Mouse (Mus musculus): ENCODE results near the gene Gm13278. TPM values are rescaled to one million over a fixed set of nuclear protein-coding genes. Genes with fewer than 3 reads are reported as not detected.
"Not testable (repeated sequence)": the region's sequence is repeated elsewhere in the genome, so short reads cannot be mapped to it uniquely, and the experiment has no call there.

Gene Gm13278
- polyA plus RNA-seq, 1 experiment = not detected

DNA sequence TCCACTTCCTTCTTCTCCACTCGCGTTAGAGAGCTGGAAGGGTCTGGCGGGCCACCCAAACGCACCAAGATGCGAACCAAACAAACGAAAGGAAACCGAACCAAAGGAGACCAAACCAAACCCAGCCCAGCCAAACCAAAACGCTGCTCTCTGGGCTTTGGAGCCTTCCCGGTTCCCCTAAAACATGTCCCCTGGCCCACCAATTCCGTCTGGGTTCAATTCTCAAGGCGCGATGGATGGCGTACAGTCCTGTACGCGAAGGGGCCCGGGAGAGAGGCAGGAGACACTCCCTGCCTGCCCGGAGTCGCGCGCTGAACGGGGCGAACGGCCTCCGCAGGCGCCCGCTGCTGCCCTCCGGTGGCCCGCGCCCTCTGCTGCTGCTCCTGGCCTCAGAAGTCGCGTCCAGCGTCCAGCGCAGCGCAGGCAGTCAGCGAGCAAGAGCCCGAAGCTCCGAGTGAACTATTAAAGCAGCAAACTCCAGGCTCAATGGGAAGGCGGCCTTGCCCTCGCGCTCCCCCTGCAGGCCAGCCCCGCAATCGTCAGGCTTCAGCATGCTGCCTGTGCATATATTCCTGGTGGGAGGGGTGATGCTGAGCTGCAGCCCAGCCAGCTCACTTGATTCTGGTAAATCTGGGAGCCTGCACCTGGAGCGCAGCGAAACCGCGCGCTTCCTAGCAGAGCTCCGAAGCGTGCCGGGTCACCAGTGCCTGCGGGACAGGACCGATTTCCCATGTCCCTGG, 2.8 kb downstream of the Gm13278 start, which contains the start of gene Gm13275:
Gene Gm13275 (plus strand): TSS at position 552 of the 740 bp plus-strand sequence.
- H3K79me2 ChIP-seq (ENCODE audit: control insufficient read depth, insufficient read depth); H3K79me3 ChIP-seq (ENCODE audit: low read depth); H3K4me3 ChIP-seq (ENCODE audit: insufficient read depth, poor library complexity, severe bottlenecking); H3ac ChIP-seq (ENCODE audit: control insufficient read depth, insufficient read length, low read depth); H3K36me3 ChIP-seq (ENCODE audit: control insufficient read depth, insufficient read depth); H3K27me3 ChIP-seq (ENCODE audit: control insufficient read depth, insufficient read depth, insufficient read length): not testable (repeated sequence)

DNA sequence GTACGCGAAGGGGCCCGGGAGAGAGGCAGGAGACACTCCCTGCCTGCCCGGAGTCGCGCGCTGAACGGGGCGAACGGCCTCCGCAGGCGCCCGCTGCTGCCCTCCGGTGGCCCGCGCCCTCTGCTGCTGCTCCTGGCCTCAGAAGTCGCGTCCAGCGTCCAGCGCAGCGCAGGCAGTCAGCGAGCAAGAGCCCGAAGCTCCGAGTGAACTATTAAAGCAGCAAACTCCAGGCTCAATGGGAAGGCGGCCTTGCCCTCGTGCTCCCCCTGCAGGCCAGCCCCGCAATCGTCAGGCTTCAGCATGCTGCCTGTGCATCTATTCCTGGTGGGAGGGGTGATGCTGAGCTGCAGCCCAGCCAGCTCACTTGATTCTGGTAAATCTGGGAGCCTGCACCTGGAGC, 5.7 kb downstream of the Gm13278 start, which contains the start of gene Gm13279:
Gene Gm13279 (plus strand): TSS at position 301 of the 400 bp plus-strand sequence.
- not testable (repeated sequence) for H3K79me3 ChIP-seq (ENCODE audit: low read depth); H3ac ChIP-seq (ENCODE audit: control insufficient read depth, insufficient read length, low read depth); H3K4me3 ChIP-seq (ENCODE audit: insufficient read depth, poor library complexity, severe bottlenecking); H3K79me2 ChIP-seq (ENCODE audit: control insufficient read depth, insufficient read depth); H3K36me3 ChIP-seq (ENCODE audit: control insufficient read depth, insufficient read depth); H3K27me3 ChIP-seq (ENCODE audit: control insufficient read depth, insufficient read depth, insufficient read length)

DNA sequence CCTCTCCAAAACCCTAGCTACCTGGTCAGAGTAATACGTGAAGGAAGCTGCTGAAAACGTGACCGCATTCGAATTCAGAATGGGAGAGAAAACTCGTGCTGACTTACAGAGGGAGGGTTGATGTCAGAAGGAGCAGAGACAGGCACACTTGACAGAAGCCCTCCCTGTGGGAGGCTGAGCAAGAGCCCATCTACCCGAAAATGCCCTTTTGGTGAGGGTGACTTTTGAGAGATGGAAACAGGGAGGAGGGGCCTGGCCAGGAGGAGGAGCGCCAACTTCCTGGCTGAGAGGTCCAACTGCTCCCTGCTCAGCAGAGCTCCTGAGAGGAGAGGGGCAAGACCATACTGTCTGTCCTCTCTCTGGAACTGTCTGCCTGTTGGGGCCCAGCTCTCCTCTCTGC, 8.0 kb downstream of the Gm13278 start, which contains the start of gene Gm13285:
Gene Gm13285 (plus strand): TSS at position 301 of the 400 bp plus-strand sequence.
- not testable (repeated sequence) for H3K79me3 ChIP-seq (ENCODE audit: low read depth); H3K27me3 ChIP-seq (ENCODE audit: control insufficient read depth, insufficient read depth, insufficient read length); H3ac ChIP-seq (ENCODE audit: control insufficient read depth, insufficient read length, low read depth); H3K4me3 ChIP-seq (ENCODE audit: insufficient read depth, poor library complexity, severe bottlenecking); H3K79me2 ChIP-seq (ENCODE audit: control insufficient read depth, insufficient read depth); H3K36me3 ChIP-seq (ENCODE audit: control insufficient read depth, insufficient read depth)

- not testable (repeated sequence) for H3ac ChIP-seq (ENCODE audit: control insufficient read depth, insufficient read length, low read depth); H3K79me3 ChIP-seq (ENCODE audit: low read depth); H3K4me3 ChIP-seq (ENCODE audit: insufficient read depth, poor library complexity, severe bottlenecking); H3K79me2 ChIP-seq (ENCODE audit: control insufficient read depth, insufficient read depth); H3K36me3 ChIP-seq (ENCODE audit: control insufficient read depth, insufficient read depth); H3K27me3 ChIP-seq (ENCODE audit: control insufficient read depth, insufficient read depth, insufficient read length)
These were observed 11.6 kb downstream of the Gm13278 start, which contains the start of gene Gm13287 for GRCm38 (mm10) chr4:88802954-88803353. Gm13287 (plus strand) TSS chr4:88803254.

DNA sequence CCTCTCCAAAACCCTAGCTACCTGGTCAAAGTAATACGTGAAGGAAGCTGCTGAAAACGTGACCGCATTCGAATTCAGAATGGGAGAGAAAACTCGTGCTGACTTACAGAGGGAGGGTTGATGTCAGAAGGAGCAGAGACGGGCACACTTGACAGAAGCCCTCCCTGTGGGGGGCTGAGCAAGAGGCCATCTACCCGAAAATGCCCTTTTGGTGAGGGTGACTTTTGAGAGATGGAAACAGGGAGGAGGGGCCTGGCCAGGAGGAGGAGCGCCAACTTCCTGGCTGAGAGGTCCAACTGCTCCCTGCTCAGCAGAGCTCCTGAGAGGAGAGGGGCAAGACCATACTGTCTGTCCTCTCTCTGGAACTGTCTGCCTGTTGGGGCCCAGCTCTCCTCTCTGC, 13.9 kb downstream of the Gm13278 start, which contains the start of gene Gm13288:
Gene Gm13288 (plus strand): TSS at position 301 of the 400 bp plus-strand sequence.
- H3K79me3 ChIP-seq (ENCODE audit: low read depth); H3ac ChIP-seq (ENCODE audit: control insufficient read depth, insufficient read length, low read depth); H3K27me3 ChIP-seq (ENCODE audit: control insufficient read depth, insufficient read depth, insufficient read length); H3K79me2 ChIP-seq (ENCODE audit: control insufficient read depth, insufficient read depth); H3K36me3 ChIP-seq (ENCODE audit: control insufficient read depth, insufficient read depth); H3K4me3 ChIP-seq (ENCODE audit: insufficient read depth, poor library complexity, severe bottlenecking): not testable (repeated sequence)

- not testable (repeated sequence) for H3ac ChIP-seq (ENCODE audit: control insufficient read depth, insufficient read length, low read depth); H3K4me3 ChIP-seq (ENCODE audit: insufficient read depth, poor library complexity, severe bottlenecking); H3K79me2 ChIP-seq (ENCODE audit: control insufficient read depth, insufficient read depth); H3K36me3 ChIP-seq (ENCODE audit: control insufficient read depth, insufficient read depth); H3K79me3 ChIP-seq (ENCODE audit: low read depth); H3K27me3 ChIP-seq (ENCODE audit: control insufficient read depth, insufficient read depth, insufficient read length)
These were observed 14.4 kb downstream of the Gm13278 start for GRCm38 (mm10) chr4:88805761-88806160.

GRCm38 (mm10) chr4:88815928-88816327, 24.6 kb downstream of the Gm13278 start, which contains the start of gene Ifna7:
Ifna7 (plus strand) TSS chr4:88816228.
- no peak within 1 kb of the TSS for H3K4me3 ChIP-seq (ENCODE audit: insufficient read depth, poor library complexity, severe bottlenecking)
- no peaks in the 10 kb centered on the region for H3K79me2 ChIP-seq (ENCODE audit: control insufficient read depth, insufficient read depth)
- peaks cover 14% of the 10 kb centered on the region for H3K27me3 ChIP-seq (ENCODE audit: control insufficient read depth, insufficient read depth, insufficient read length)
- H3ac ChIP-seq (ENCODE audit: control insufficient read depth, insufficient read length, low read depth) = no peak within 1 kb of the TSS
- H3K36me3 ChIP-seq (ENCODE audit: control insufficient read depth, insufficient read depth) = no peaks in the 10 kb centered on the region
- TF ChIP-seq MYOD1 (IDR thresholded peaks at IDR 0.05; ENCODE audit: control insufficient read depth, insufficient read length, low read depth) (no peak), CTCF (IDR thresholded peaks at IDR 0.05; ENCODE audit: control insufficient read depth, insufficient read depth, insufficient read length) (no peak), CEBPB (IDR thresholded peaks at IDR 0.05; ENCODE audit: low read depth) (no peak), FOSL1 (IDR thresholded peaks at IDR 0.05; ENCODE audit: insufficient read depth, low read length, poor library complexity, severe bottlenecking) (no peak), MYOG (IDR thresholded peaks at IDR 0.05; ENCODE audit: control insufficient read depth, extremely low read depth, insufficient read length) (no peak), MAX (IDR thresholded peaks at IDR 0.05) (no peak), USF1 (IDR thresholded peaks at IDR 0.05; ENCODE audit: low read depth) (no peak)
- no peaks in the 10 kb centered on the region for H3K79me3 ChIP-seq (ENCODE audit: low read depth)

All from C2C12 (cell line).